Mouse (Mus musculus) bone marrow, adult 2 months (tissue): ENCODE results near the gene Mprip.

Source experiments
- CTCF ChIP-seq: fragments of 200-500 bp; IDR thresholded peaks from 2 replicates; pipeline ENCODE4 v1.5.1; 2011; ENCODE audit warnings: low read length, control low read depth; ENCODE audit not compliant: control insufficient read depth, insufficient read depth
- POLR2A ChIP-seq: fragments of 200-500 bp; IDR thresholded peaks from 2 replicates; pipeline ENCODE4 v1.6.1; 2011; ENCODE audit warnings: low read depth, mild to moderate bottlenecking, control low read depth, low read length, borderline replicate concordance; ENCODE audit not compliant: control insufficient read depth

DNA sequence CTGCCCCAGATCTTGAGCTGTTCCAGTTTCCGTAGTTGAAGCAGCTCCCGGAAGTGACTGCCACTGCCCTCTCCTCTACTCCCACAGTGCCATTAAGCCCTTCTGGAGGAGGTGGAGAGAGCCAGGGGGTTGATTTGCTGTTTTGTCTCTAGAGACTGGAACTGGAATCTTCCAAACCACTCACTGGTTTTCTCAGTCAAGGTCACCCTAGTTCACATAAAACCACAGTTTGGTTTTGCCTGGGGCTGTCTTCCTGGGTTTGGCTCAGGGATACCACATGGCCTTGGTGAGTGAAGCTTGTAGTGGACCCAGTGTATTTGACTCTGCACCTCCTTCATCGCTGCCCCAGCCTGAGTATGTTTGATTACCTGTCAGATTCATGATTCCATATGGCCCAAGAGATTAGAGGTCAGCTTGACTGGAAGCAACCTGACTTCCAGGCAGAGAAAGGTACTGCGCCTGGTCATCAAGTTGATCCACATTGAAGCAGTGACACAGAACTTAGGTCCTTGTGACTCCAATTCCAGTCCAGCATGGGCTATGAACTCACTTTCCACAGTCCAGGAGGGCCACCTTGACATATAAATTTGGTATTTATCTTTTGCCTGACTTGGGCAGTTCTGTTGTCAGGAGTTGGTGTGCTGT lies 10.1 kb downstream of the Mprip start:
- TF ChIP-seq POLR2A (no peak), CTCF (no peak)
